Mouse (Mus musculus) layer of hippocampus, adult 9-11 months (tissue): ENCODE data around the gene Lcmt1.
A peak's percentile ranks its signal among the peaks of the same experiment; 100 is the strongest.

ENCODE experiments used
- DNase-seq: peaks from one replicate; pipeline ENCODE4 v3.0.0; 2022

The Lcmt1 gene

GRCm38 (mm10) chr7:123369759-123370481 lies at the start of gene Lcmt1, which contains the start of gene Arhgap17:
TSS of gene Lcmt1 (plus strand) at chr7:123369784.
TSS of gene Arhgap17 (minus strand) at chr7:123369915.
- DNase-seq = peak; percentile 94

- DNase-seq = no peak
These were observed 47.0 kb upstream of the Lcmt1 start for GRCm38 (mm10) chr7:123322452-123323121.

- no peak for DNase-seq
These were observed 46.2 kb upstream of the Lcmt1 start for GRCm38 (mm10) chr7:123323388-123323787.

GRCm38 (mm10) chr7:123324105-123324504 lies 45.5 kb upstream of the Lcmt1 start:
- no peak for DNase-seq

- DNase-seq = no peak
These were observed 43.5 kb upstream of the Lcmt1 start for GRCm38 (mm10) chr7:123326062-123326461.

- DNase-seq = no peak
These were observed 42.7 kb upstream of the Lcmt1 start for GRCm38 (mm10) chr7:123326901-123327300.

GRCm38 (mm10) chr7:123327909-123328308 lies 41.7 kb upstream of the Lcmt1 start:
- DNase-seq = no peak

- no peak for DNase-seq
These were observed 39.1 kb upstream of the Lcmt1 start for GRCm38 (mm10) chr7:123330506-123330905.

- DNase-seq = no peak
These were observed 33.3 kb upstream of the Lcmt1 start for GRCm38 (mm10) chr7:123336322-123336721.

GRCm38 (mm10) chr7:123338351-123338750 lies 31.2 kb upstream of the Lcmt1 start:
- DNase-seq = no peak

- no peak for DNase-seq
These were observed 27.7 kb upstream of the Lcmt1 start for GRCm38 (mm10) chr7:123341896-123342295.

GRCm38 (mm10) chr7:123344079-123344780 lies 25.4 kb upstream of the Lcmt1 start:
- no peak for DNase-seq

GRCm38 (mm10) chr7:123345041-123345544 lies 24.5 kb upstream of the Lcmt1 start:
- DNase-seq = no peak

GRCm38 (mm10) chr7:123346631-123347290 lies 22.8 kb upstream of the Lcmt1 start:
- DNase-seq = no peak

GRCm38 (mm10) chr7:123349813-123350212 lies 19.8 kb upstream of the Lcmt1 start:
- DNase-seq = no peak

- DNase-seq = no peak
These were observed 19.3 kb upstream of the Lcmt1 start for GRCm38 (mm10) chr7:123350243-123350642.

- no peak for DNase-seq
These were observed 16.5 kb upstream of the Lcmt1 start for GRCm38 (mm10) chr7:123353081-123353480.

GRCm38 (mm10) chr7:123353879-123354278 lies 15.7 kb upstream of the Lcmt1 start:
- DNase-seq = no peak

GRCm38 (mm10) chr7:123354392-123354791 lies 15.2 kb upstream of the Lcmt1 start:
- DNase-seq = no peak

GRCm38 (mm10) chr7:123354851-123355250 lies 14.7 kb upstream of the Lcmt1 start:
- no peak for DNase-seq

GRCm38 (mm10) chr7:123356158-123356557 lies 13.4 kb upstream of the Lcmt1 start:
- DNase-seq = no peak

- no peak for DNase-seq
These were observed 10.5 kb upstream of the Lcmt1 start for GRCm38 (mm10) chr7:123359101-123359500.

GRCm38 (mm10) chr7:123360185-123360584 lies 9.4 kb upstream of the Lcmt1 start:
- DNase-seq = no peak
